In genomic region chr8:106379357-106379756, GRCm38 (mm10) we compare ENCODE assay signal across 22 mouse cellular contexts. TPM values are rescaled to one million over a fixed set of nuclear protein-coding genes. Genes with fewer than 3 reads are reported as not detected.
DNase-seq lines count a peak whose midpoint lies in the region; ATAC-seq lines count a peak whose summit lies in the region.
"Had no signal": no experiment of that assay in that cellular context is flagged by ENCODE, and none has a peak within 500 bp of the region (broad histone marks: within the 10 kb centered on the region; RNA-seq: fewer than 3 reads in every experiment).

No protein-coding gene starts in this region.

- no peak overlapping the region for H3K4me2 ChIP-seq in heart, embryonic 15.5 days
- no peak overlapping the region for H3K4me2 ChIP-seq in kidney, embryonic 15.5 days
- H3K4me2 ChIP-seq: forebrain, embryonic 15.5 days; limb, embryonic 15.5 days; midbrain, embryonic 12.5 days had no signal

- H3K4me3 ChIP-seq in heart, embryonic 15.5 days: no peak overlapping the region
- H3K4me3 ChIP-seq in kidney, embryonic 15.5 days (replicated peaks): no peak overlapping the region
- H3K4me3 ChIP-seq: embryonic facial prominence, embryonic 10.5 days; forebrain, embryonic 15.5 days; limb, embryonic 15.5 days; midbrain, embryonic 12.5 days had no signal

- peak overlapping the region; percentile 49; the same call in 1 of the 2 replicates for H3K27ac ChIP-seq in heart, embryonic 15.5 days
- H3K27ac ChIP-seq in kidney, embryonic 15.5 days: no peak overlapping the region
- H3K27ac ChIP-seq: embryonic facial prominence, embryonic 10.5 days; forebrain, embryonic 15.5 days; hindbrain, postnatal 0 days; limb, embryonic 15.5 days; liver, embryonic 14.5 days; midbrain, embryonic 12.5 days had no signal

- WGBS in heart, embryonic 15.5 days: 70% methylated on average over 5 of the region's 5 CpGs
- WGBS in kidney, embryonic 15.5 days: 79% methylated on average over 5 of the region's 5 CpGs

- peaks cover 22% of the 10 kb centered on the region for H3K4me1 ChIP-seq in heart, embryonic 15.5 days (replicated peaks)
- peaks cover 9% of the 10 kb centered on the region for H3K4me1 ChIP-seq in kidney, embryonic 15.5 days
- H3K4me1 ChIP-seq: forebrain, embryonic 15.5 days had no signal

- no peak for ATAC-seq in heart, embryonic 15.5 days (replicated peaks; ENCODE audit: insufficient number of reproducible peaks, insufficient read depth, low FRiP score, low read depth)
- ATAC-seq in kidney, embryonic 15.5 days (replicated peaks; ENCODE audit: low FRiP score): no peak
- ATAC-seq: forebrain, embryonic 15.5 days had no signal

- no peak for DNase-seq in heart, adult 18-20 months
- DNase-seq in CD4-positive helper T cell, adult 2 months (ENCODE audit: low read depth, low spot score): peak; percentile 17
- peak; percentile 37 for DNase-seq in CD4-positive, CD25-positive, alpha-beta regulatory T cell, adult 2 months (ENCODE audit: low read depth, low spot score)
- peak; percentile 34 for DNase-seq in splenic B cell, adult 2 months (ENCODE audit: low read depth, low spot score)
- no peak for DNase-seq in cerebellum, adult 8-10 months
- DNase-seq: adrenal gland, postnatal 25 days; cerebellum, adult 9-11 months; gastrocnemius, postnatal 10 days; heart, adult 11 months; kidney, adult 11 months; kidney, postnatal 10 days; left cerebral cortex, postnatal 4 days; thymus, postnatal 4 days had no signal

- no peak overlapping the region for H3K9ac ChIP-seq in heart, embryonic 15.5 days
- no peak overlapping the region for H3K9ac ChIP-seq in kidney, embryonic 15.5 days
- H3K9ac ChIP-seq: forebrain, embryonic 15.5 days; limb, embryonic 15.5 days; liver, embryonic 14.5 days; midbrain, embryonic 12.5 days had no signal

- H3K36me3 ChIP-seq in heart, embryonic 15.5 days: no peaks in the 10 kb centered on the region
- no peaks in the 10 kb centered on the region for H3K36me3 ChIP-seq in splenic B cell, adult 2 months (ENCODE audit: control insufficient read depth, insufficient read depth, low read length, poor library complexity, severe bottlenecking)
- H3K36me3 ChIP-seq in kidney, embryonic 15.5 days: no peaks in the 10 kb centered on the region
- H3K36me3 ChIP-seq: embryonic facial prominence, embryonic 10.5 days; forebrain, embryonic 15.5 days; limb, embryonic 15.5 days; midbrain, embryonic 12.5 days had no signal

- no peaks in the 10 kb centered on the region for H3K27me3 ChIP-seq in heart, embryonic 15.5 days
- no peaks in the 10 kb centered on the region for H3K27me3 ChIP-seq in splenic B cell, adult 2 months (ENCODE audit: control insufficient read depth, insufficient read depth, low read length, poor library complexity, severe bottlenecking)
- no peaks in the 10 kb centered on the region for H3K27me3 ChIP-seq in kidney, embryonic 15.5 days
- H3K27me3 ChIP-seq: forebrain, embryonic 15.5 days; limb, embryonic 15.5 days; midbrain, embryonic 12.5 days had no signal

- no peaks in the 10 kb centered on the region for H3K9me3 ChIP-seq in heart, embryonic 15.5 days (replicated peaks)
- no peaks in the 10 kb centered on the region for H3K9me3 ChIP-seq in kidney, embryonic 15.5 days (replicated peaks)
- H3K9me3 ChIP-seq: embryonic facial prominence, embryonic 10.5 days; forebrain, embryonic 15.5 days; limb, embryonic 15.5 days; midbrain, embryonic 12.5 days had no signal

RNA-seq across cellular contexts. Expression of gene Zfp90, which starts 35.8 kb away (rescaled TPM):
- 12.7 and 15.5 TPM in 2 replicates for polyA plus RNA-seq in heart, embryonic 15.5 days (2015; fragmentation: Nextera tagmentation; extraction: Ambion mirVana)
- 1 to 10 TPM; 2.8 to 3.2 TPM for total RNA-seq in heart, adult 18-20 months (2021)
- polyA plus RNA-seq in kidney, embryonic 15.5 days (2015; fragmentation: Nextera tagmentation; extraction: Ambion mirVana): 16.9 and 20.8 TPM in 2 replicates

RNA-seq across cellular contexts. Expression of gene Smpd3, which starts 41.6 kb away (rescaled TPM):
- polyA plus RNA-seq in heart, embryonic 15.5 days (2015; fragmentation: Nextera tagmentation; extraction: Ambion mirVana): 2.5 and 3.6 TPM in 2 replicates
- total RNA-seq in heart, adult 18-20 months (2021): 1 to 10 TPM; 2.5 to 3.9 TPM
- 1.7 and 7.4 TPM in 2 replicates for polyA plus RNA-seq in kidney, embryonic 15.5 days (2015; fragmentation: Nextera tagmentation; extraction: Ambion mirVana)
- total RNA-seq: megakaryocyte progenitor cell, adult 5-6 weeks had no signal

Comparison
In these comparisons a context has a peak if more than half of its experiments do, and no peak if none do; other contexts are left out.
1. DNase-seq: peak in CD4-positive helper T cell, adult 2 months (single experiment), CD4-positive, CD25-positive, alpha-beta regulatory T cell, adult 2 months (single experiment) and splenic B cell, adult 2 months (single experiment); none in heart, adult 18-20 months (0 of 2) and cerebellum, adult 8-10 months (single experiment).